Mouse (Mus musculus): Measurements from ENCODE around the gene Tubal3.

Gene Tubal3

DNA sequence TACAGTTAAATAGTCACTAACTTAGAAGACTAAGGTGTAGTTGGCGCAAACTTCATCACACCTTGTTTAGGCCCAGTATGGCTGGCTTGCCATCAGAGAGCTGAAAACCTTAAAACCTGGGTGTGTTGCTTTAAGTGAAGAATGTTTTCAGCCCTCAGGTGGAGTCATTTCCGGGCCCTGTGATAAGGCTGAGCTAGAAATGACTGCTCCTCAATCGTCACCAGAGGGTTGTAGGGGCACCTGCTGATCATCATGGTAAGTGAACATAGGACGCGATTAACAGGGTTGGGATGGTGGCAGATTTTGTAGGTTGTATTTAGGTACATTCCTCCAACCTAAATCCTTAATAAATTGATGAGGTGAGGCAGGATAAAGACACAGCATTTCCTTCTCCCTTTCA lies 6.4 kb downstream of the Tubal3 start:
- no peak for DNase-seq (ENCODE audit: low read depth, low spot score)

DNA sequence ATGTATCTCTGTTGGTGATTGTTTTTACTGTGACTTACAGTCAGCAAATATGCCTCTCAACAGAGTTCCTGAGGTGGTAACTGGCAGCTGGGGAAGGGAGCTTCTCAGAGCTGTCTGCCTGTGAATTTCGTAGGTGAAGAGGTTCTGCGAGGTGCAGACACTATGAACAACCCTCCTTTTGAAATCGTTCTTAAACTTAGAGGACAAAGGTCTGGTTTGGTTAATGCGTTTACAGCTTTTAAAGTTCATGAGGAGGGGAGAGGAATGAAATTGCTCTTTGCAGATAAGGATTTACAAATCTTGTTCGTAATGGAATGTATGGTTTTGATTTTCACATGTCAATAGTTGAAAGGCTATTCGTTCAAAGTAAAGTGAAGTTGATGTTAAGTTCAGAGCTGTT lies 7.6 kb downstream of the Tubal3 start:
- DNase-seq (ENCODE audit: low read depth, low spot score), result no peak

DNA sequence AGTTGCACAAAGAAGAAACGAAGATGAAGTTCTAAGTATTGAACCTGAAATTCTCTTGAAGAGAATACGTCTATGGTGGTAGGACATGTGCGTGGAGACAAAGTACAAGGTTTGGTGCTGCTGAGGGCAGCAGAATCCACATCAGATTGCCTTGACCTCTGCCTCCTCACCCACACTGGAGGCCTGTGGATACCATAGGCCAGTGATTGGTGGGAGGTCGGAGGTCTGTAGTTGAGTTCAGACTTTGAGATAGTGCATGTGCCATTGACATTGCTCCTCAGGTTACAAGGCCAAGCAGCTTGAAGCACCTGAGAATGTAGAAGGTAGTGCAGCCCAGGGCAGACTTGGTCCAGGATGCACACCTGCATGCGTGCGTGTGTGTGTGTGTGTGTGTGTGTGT lies 8.0 kb downstream of the Tubal3 start:
- no peak for DNase-seq (ENCODE audit: low read depth, low spot score)

DNA sequence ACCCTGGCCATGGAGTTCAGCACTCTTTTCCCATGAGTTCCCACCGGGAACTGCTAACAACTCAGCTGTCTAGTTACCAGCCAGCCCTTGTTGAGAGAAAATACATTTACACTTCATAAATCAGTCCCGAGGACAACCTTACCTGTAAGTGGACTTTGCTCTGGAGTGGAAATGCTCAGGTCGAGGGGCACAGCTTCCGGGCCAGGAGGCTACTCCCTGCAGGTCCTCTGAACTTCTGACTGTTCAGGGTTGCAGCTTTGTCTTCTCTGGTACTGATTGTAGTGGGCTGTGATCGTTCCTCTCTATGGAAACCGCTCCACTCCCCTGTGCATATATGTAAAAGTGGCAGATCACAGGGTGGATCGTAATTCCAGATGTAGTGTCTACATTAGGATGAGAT lies 26.6 kb downstream of the Tubal3 start:
- DNase-seq (ENCODE audit: low read depth, low spot score), result no peak

DNA sequence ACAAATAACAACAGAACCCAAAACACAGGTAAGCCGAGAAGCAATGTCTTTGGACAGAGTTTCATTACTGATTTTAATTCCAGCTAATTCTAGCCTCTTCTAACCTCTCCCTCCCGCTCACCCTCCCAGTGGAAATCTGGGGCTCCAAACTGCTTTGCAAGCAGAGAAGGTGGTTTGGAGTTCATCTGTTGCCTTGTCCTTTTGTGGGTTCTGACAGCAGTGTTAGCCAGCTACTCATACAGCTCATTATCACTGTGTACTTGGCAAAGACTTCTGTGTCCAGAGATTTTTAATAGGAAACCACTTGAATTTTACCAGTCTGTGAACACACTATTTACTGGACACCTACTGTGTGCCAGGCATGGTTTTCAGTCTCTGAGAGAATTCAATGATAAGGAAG lies 27.2 kb downstream of the Tubal3 start, which contains the start of gene Ucn3:
Ucn3 (minus strand) TSS at position 101 of the 400 bp plus-strand sequence.
- no peak for DNase-seq (ENCODE audit: low read depth, low spot score)

DNA sequence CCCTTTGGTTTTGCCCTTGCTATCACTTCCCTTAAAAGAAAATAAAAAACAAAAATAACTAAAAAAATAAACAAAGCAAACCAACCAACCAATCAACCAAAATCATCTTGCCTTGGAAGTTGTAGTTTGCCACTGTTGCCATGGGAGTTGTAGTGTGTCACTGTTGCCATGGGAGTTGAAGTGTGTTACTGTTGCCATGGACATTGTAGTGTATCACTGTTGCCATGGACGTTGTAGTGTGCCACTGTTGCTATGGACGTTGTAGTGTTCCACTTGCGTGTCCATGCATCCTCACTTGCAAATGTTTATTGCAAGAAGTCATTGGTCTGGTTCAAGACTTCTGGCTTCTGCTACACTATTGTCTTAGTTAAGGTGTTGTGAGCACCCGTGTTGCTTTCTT lies 29.2 kb downstream of the Tubal3 start:
- DNase-seq (ENCODE audit: low read depth, low spot score), result no peak

DNA sequence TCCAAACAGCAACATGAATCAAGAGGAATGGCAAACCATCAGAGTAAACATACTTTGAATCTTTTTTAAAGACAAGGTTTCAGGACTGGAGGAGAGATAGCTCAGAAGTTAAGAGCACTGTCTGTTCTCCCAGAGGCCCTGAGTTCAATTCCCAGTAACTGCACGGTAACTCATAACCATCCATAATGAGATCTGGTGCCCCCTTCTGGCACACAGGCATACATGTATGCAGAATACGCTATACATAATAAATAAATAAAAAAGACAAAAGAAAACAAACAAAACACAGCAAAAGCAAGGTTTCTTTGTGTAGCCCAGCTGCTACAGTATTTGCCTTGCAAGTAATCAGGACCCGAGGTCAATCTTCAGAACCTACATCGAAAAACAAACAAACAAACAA lies 31.4 kb downstream of the Tubal3 start:
- no peak for DNase-seq (ENCODE audit: low read depth, low spot score)

DNA sequence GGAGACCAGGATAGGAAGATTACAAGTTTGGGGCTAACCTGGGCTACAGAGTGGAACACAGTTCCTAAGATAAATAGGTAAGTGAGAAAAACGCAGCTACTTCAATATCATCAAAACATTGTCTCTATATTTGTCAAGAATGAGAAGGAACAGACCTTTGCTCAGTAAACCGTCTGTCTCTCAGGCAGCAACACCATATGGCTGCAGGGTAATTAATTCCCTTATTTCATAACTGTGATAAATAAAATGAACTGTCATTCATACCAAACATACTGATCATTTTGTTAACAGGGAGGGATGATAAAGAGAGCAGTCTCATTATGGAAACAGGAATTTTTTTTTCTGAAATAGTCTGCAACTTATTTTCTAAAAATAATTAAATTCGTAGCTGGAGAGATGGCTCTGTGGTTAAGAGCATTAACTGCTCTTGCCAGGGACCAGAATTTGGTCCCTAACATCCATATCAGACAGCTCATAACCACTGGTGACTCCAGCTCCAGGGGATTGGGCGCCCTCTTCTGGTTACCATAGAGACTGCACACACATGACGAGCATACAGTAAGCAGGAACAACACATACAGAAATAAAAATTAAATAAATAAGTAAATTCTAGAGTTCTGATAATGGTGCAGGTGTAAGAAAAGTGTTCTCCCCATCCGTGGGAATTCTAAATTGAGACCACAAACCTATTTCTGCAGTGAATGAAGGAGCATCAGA lies 33.3 kb downstream of the Tubal3 start:
- DNase-seq (ENCODE audit: low read depth, low spot score), result no peak

DNA sequence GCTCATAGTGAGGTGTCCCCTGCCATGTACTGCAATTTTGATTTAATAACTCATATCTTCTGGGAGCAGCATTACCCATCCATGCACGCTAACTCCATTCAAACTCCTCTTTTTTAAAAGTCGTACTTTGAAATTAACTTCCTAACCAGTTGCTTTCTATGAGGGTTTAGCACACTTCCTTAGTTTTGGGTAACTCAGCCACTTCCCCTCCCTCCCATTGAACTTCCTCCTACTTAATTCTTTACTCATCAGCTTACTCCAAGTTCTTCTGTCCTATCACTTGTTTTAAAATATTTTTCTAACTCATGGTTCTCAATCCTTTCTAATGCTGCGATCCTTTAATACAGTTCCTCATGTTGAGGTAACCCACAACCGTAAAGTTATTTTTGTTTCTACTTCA lies 50.8 kb downstream of the Tubal3 start:
- DNase-seq (ENCODE audit: low read depth, low spot score), result no peak

All from mesoderm, embryonic 11.5 days (tissue).